Mouse (Mus musculus) cerebellum, postnatal 10 days (tissue): ENCODE measurements around the gene Arhgef19.

Source experiments
- DNase-seq, 2 experiments: peaks; one replicate each; pipeline ENCODE4 v3.0.0; 2021; ENCODE audit warnings: mixed read lengths in 2 of 2

Gene Arhgef19

GRCm38 (mm10) chr4:141267250-141267649 is 28.0 kb downstream of the Arhgef19 start:
- no peak for DNase-seq

GRCm38 (mm10) chr4:141267837-141268236 is 28.5 kb downstream of the Arhgef19 start:
- peak; percentile 75 to 83 for DNase-seq

GRCm38 (mm10) chr4:141268350-141268749 is 29.1 kb downstream of the Arhgef19 start:
- no peak for DNase-seq

GRCm38 (mm10) chr4:141269080-141269479 is 29.8 kb downstream of the Arhgef19 start:
- DNase-seq = no peak

- DNase-seq = no peak
These were observed 31.1 kb downstream of the Arhgef19 start for GRCm38 (mm10) chr4:141270201-141270940.

GRCm38 (mm10) chr4:141271228-141271627 is 31.9 kb downstream of the Arhgef19 start:
- no peak for DNase-seq

- no peak for DNase-seq
These were observed 32.4 kb downstream of the Arhgef19 start for GRCm38 (mm10) chr4:141271721-141272120.

GRCm38 (mm10) chr4:141272878-141273277 is 33.6 kb downstream of the Arhgef19 start:
- DNase-seq = no peak

GRCm38 (mm10) chr4:141273296-141273695 is 34.0 kb downstream of the Arhgef19 start:
- DNase-seq = peak; percentile 94

GRCm38 (mm10) chr4:141274485-141275341 is 35.4 kb downstream of the Arhgef19 start:
- DNase-seq = no peak

- no peak for DNase-seq
These were observed 37.9 kb downstream of the Arhgef19 start for GRCm38 (mm10) chr4:141277157-141277556.

GRCm38 (mm10) chr4:141278154-141278553 is 38.9 kb downstream of the Arhgef19 start:
- peak in 1 of 2 experiments; percentile 34 for DNase-seq

- DNase-seq = no peak
These were observed 40.0 kb downstream of the Arhgef19 start for GRCm38 (mm10) chr4:141279327-141279726.

- no peak for DNase-seq
These were observed 40.5 kb downstream of the Arhgef19 start for GRCm38 (mm10) chr4:141279783-141280182.

- DNase-seq = no peak
These were observed 41.2 kb downstream of the Arhgef19 start for GRCm38 (mm10) chr4:141280471-141280870.

GRCm38 (mm10) chr4:141281153-141281552 is 41.9 kb downstream of the Arhgef19 start:
- no peak for DNase-seq

GRCm38 (mm10) chr4:141281578-141281977 is 42.3 kb downstream of the Arhgef19 start:
- DNase-seq = no peak

- DNase-seq = no peak
These were observed 42.8 kb downstream of the Arhgef19 start for GRCm38 (mm10) chr4:141282087-141282486.

- DNase-seq = no peak
These were observed 43.3 kb downstream of the Arhgef19 start for GRCm38 (mm10) chr4:141282623-141283022.

- DNase-seq = no peak
These were observed 44.0 kb downstream of the Arhgef19 start for GRCm38 (mm10) chr4:141283176-141283878.

GRCm38 (mm10) chr4:141283879-141284411 is 44.6 kb downstream of the Arhgef19 start:
- no peak for DNase-seq

GRCm38 (mm10) chr4:141284486-141284885 is 45.2 kb downstream of the Arhgef19 start:
- DNase-seq = no peak

GRCm38 (mm10) chr4:141285128-141285527 is 45.8 kb downstream of the Arhgef19 start:
- DNase-seq = no peak
